Mouse (Mus musculus) retina, embryonic 14.5 days (tissue): Measurements from ENCODE around the gene Poc1a.
A peak's percentile ranks its signal among the peaks of the same experiment; 100 is the strongest.

ENCODE experiments used
- DNase-seq: peaks from one replicate; pipeline ENCODE4 v3.0.0-alpha.2; 2015; ENCODE audit warnings: low spot score

The Poc1a gene

DNA sequence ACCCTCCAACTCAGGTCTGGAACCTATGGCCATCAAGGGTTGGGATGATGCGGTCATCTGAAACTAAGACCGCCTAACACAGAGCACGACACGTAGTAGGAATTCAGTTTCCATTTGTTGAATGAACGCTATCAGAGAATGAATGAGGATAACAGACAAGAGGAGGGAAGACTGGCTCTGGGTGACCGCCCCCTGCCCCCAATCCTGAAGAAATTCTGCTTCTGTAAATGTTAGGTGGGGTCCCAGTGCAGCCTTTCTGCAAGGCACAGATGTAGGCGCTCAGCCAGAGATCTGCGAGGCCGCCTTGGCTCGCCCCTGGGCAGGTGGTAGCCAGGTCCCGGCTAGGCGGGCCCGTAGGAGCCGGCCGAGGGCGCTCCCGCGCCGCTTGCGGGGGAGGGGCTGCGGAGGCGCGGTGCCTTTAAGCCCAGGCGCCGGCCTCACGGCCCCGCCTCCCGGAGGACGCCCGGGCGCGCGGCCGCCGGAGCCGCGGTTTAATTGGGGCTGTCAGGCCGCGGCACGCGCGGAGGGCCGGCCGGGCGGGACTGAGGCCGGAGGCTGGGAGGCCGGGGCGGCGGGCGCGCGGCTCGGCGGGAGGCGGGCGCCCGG, 87.4 kb downstream of the Poc1a start, which contains the start of gene Dusp7:
Dusp7 (plus strand) TSS at position 521 of the 606 bp plus-strand sequence.
- DNase-seq = peak; percentile 83

GRCm38 (mm10) chr9:106368831-106369501, 88.1 kb downstream of the Poc1a start:
- peak; percentile 77 for DNase-seq

DNA sequence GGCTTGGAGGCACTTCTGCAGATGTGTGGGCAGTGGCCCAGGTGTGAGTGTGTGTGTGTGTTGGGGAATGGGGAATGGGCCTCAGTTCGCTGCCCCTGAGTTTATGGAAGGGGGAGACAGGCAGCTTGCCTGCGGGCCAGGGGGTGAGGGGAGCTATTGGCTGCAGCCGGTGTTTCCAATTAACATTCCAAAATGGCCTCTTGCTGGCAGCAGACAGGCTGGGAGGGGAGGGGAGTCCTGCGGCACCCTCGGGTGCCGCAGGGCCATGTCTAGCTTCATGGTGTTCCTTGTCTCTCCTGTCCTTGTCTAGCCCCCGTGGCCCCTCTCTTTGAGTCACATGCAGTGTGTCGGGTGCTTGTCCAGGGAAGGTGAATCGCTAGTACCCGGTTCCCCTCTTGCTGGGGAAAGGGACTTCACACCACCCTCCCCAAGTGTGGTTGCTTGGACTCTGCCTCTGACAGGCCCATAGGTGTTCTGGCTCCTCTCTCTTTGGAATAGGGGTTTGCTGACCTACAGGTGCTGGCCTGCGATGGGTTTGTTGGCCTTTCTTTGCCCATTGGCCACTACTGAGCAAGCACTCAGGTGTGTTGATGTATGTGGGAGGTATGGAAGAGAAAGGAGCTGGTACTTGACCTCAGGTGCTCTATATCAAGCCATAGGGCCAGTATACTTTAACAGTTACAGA, 89.1 kb downstream of the Poc1a start:
- DNase-seq = peak; percentile 55

DNA sequence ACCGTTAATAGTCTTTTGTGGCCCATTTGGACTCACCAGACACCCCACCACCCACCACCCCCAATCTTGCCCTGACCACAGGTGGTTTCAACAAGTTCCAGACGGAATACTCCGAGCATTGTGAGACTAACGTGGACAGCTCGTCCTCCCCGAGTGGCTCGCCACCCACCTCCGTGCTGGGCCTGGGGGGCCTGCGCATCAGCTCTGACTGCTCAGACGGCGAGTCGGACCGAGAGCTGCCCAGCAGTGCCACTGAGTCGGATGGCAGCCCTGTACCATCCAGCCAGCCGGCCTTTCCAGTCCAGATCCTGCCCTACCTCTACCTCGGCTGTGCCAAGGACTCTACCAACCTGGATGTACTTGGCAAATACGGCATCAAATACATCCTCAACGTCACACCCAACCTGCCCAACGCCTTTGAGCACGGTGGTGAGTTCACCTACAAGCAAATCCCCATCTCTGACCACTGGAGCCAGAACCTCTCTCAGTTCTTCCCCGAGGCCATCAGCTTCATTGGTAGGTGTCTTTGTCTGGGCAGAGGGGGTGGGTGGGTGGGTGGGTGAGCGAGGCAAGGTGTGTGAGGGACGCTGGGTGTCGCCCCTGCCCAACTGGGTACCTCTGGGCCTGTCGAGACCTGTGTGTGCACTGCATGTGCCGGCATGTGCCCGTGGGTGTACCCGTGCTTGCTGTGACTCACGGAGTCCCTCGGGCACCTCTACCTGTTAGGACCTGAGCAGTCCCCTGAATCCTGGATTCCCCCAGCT, 89.9 kb downstream of the Poc1a start:
- no peak for DNase-seq

DNA sequence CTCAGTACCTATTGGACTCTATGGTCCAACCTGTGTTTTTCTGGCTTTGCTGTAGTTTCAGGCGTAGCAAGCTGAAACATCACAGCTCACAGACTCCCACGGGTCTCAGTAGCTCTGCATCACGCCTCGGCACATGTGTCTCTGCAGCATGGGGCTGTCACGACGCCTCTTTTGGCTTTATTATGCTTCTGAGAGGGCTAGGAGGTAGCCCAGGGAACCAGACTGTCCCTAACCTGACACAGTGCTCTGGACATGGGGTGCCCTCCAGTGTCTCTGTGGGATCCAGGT, 90.5 kb downstream of the Poc1a start:
- no peak for DNase-seq

DNA sequence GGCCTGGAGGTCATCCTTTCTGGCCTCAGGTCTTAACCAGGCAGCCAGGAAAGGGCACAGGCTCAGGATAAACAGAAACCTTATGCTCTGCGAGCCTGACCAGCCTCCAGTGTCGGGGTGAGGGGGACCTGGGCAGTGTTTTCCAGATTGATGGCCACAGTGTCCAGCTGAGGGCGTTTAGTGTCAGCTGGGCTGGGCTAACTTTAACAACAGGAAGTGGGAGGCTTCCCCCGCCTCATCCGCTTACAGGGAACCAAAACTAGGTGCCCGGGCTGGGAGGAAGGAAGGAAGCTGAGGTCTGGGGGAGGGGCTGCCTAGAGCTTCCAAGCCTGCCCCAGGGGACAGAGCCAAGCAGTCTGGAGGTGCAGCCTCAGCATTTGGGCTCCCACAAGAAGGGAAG, 90.9 kb downstream of the Poc1a start:
- peak; percentile 42 for DNase-seq

DNA sequence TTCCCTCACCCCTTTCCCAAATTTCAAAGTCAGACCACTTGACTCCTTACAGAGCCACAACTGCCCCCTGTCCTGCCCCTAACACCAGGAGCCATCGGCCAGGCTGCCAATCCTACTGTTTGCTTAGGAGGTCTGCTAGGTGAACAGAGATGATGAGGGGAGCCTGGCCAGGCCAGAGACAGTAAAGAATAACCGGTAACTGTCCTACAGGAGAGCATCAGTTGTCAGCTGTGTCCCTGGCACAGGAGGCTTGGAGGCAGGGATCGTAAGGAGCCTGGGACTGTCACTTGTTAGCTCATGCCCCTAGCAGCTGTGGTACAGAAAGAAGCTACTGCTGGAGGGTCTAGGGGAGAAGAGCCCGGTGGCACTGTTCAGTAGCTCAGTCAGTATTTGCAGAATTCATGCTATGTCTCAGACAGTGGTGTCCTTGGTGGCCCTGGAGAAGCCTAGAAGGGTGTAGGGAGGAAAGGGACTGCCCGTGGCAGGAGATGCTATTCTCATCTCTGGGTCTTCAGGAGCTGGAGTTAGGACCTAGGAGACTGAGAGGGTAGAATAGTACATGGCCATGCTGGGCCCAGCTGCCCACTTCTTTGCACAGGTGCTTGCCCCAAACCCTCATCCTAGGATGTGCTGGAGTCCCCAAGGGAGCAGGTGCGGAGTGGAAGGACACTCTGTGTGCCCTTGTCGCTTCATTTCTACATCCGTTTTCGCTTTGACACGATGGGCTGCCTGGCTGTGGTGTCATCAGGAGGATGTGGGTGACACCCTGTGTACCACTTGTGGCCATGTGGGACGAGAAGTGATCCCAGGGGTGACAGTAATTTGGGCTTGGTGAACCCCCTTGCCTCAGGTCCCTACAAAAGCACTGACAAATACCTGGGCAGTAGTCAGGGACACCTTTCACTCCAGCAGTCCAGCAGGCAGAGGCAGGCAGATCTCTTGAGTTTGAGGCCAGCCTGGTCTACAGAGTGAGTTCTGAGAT, 91.9 kb downstream of the Poc1a start:
- DNase-seq = no peak

GRCm38 (mm10) chr9:106373973-106374372, 93.1 kb downstream of the Poc1a start:
- DNase-seq = no peak

DNA sequence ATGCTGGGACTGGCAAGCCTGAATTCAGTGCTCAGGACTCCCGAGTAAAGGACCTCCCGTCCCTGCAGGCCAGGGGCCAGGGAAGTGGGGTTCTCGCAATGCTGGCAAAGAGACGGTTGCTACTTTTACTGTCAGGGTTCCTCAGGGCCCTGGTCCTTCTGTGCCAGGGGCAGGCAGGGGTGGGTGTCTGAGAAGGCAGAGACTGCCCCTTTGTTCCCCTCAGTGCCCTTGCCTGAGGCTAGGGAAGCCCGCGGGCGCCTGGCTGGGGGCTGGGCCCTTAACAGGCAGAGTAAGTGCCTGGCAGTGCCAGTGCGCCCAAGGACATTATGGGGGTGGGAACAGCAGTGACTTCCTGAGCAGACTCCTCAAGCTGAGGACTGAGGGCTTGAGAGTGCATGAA, 96.4 kb downstream of the Poc1a start:
- DNase-seq = no peak

DNA sequence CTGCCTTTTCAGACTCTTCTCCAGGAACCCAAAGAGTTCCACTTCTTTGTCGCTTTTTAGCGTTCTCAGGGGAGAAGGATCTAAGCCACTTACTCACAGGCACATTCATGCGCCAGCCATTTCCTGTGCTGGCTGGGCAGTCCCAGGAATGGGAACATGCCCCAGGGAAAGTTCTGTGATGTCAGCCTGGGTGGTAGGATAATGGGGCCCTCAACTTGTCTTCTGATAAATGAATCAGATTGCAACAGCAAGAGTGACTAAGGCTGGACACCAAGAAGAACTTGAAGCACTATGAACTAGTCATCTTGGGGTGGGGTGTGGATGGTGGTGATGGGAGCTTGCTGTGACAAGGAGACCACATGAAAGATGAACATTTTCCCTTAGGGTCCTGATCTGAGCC, 97.2 kb downstream of the Poc1a start:
- DNase-seq = no peak

- DNase-seq = no peak
Measured at GRCm38 (mm10) chr9:106378753-106379152, 97.9 kb downstream of the Poc1a start.

GRCm38 (mm10) chr9:106386181-106386864, 105.5 kb downstream of the Poc1a start:
- DNase-seq = no peak

GRCm38 (mm10) chr9:106392828-106393527, 112.1 kb downstream of the Poc1a start:
- DNase-seq = no peak

- no peak for DNase-seq
Measured at GRCm38 (mm10) chr9:106393548-106393947, 112.7 kb downstream of the Poc1a start.

- peak; percentile 48 for DNase-seq
Measured at GRCm38 (mm10) chr9:106394649-106395602, 114.1 kb downstream of the Poc1a start.

- DNase-seq = no peak
Measured at GRCm38 (mm10) chr9:106397733-106398132, 116.9 kb downstream of the Poc1a start.

DNA sequence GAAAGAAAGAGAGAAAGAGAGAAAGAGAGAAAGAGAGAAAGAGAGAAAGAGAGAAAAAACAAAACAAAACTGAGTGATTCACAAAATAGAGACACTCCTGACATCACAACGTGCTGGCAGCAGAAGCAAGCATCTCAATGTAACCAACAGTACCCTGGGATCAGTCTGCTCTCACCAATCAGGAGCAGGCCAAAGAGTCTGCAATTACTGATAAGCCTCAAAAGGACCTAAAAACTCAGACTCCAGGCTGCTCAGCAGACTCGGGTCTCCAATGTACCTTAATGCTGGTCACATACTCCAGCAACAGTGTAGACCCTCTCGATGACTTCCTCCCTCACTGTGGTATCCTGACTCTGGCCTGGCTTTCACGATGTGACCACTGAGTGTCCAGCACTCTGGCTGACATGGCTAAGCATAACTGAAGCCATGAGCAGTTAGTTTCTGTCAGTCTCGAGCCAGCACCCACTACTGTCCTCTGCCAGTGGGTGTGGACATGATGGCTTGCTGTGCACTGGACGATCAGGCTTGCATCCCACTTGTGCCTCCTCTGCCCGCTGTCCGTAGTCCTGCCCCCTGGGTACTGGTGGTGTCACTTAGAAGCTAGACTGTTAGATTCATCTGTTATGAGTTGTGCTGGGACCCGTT, 117.9 kb downstream of the Poc1a start:
- no peak for DNase-seq

GRCm38 (mm10) chr9:106399808-106400207, 118.9 kb downstream of the Poc1a start:
- DNase-seq = no peak
